Mouse (Mus musculus): ENCODE measurements around the gene Prkch. TPM values are rescaled to one million over a fixed set of nuclear protein-coding genes. Genes with fewer than 3 reads are reported as not detected.
"Not testable (repeated sequence)": the region's sequence is repeated elsewhere in the genome, so short reads cannot be mapped to it uniquely, and the experiment has no call there.

The Prkch gene
- polyA plus RNA-seq, 2 experiments = 1.1 to 1.6 TPM

- TF ChIP-seq EP300 (IDR thresholded peaks at IDR 0.05; ENCODE audit: low read depth) (no peak), CTCF (IDR thresholded peaks at IDR 0.05; ENCODE audit: low read depth) (no peak)
- Histone ChIP-seq H3K27ac (no peak overlapping the region), H3K9me3 (ENCODE audit: control insufficient read depth, low read length) (no peaks in the 10 kb centered on the region), H3K4me1 (replicated peaks; ENCODE audit: control insufficient read depth in 2 of 2, insufficient read depth in 2 of 2, low read length in 1 of 2) (no peaks in the 10 kb centered on the region), H3K36me3 (replicated peaks; ENCODE audit: control insufficient read depth, insufficient read depth, low read depth) (no peaks in the 10 kb centered on the region), H3K4me2 (ENCODE audit: low read depth) (no peak overlapping the region), H3K4me3 (ENCODE audit: insufficient read depth in 1 of 2, low read depth in 2 of 2, low read length in 2 of 2) (no peak overlapping the region), H3K27me3 (ENCODE audit: control insufficient read depth, insufficient read depth, low read length) (peaks cover 37% of the 10 kb centered on the region), H3K9ac (replicated peaks) (no peak overlapping the region)
- DNase-seq (ENCODE audit: low read depth in 3 of 3, low spot score in 3 of 3) = no peak
- WGBS (ENCODE audit: insufficient replicate concordance) = 36% methylated on average over 8 of the region's 8 CpGs
- ATAC-seq (ENCODE audit: insufficient read depth) = no peak
Measured at GRCm38 (mm10) chr12:73548259-73548658, 36.3 kb upstream of the Prkch start.

- 4% methylated on average over 5 of the region's 5 CpGs for WGBS (ENCODE audit: insufficient replicate concordance)
- DNase-seq (ENCODE audit: low read depth in 3 of 3, low spot score in 3 of 3) = peak; percentile 36 to 38 (median 36)
- H3K9ac ChIP-seq (replicated peaks) = no peak overlapping the region
- H3K9me3 ChIP-seq (ENCODE audit: control insufficient read depth, low read length) = no peaks in the 10 kb centered on the region
- no peaks in the 10 kb centered on the region for H3K36me3 ChIP-seq (replicated peaks; ENCODE audit: control insufficient read depth, insufficient read depth, low read depth)
- H3K4me2 ChIP-seq (ENCODE audit: low read depth) = no peak overlapping the region
- no peak for ATAC-seq (ENCODE audit: insufficient read depth)
- H3K4me1 ChIP-seq (replicated peaks; ENCODE audit: control insufficient read depth in 2 of 2, insufficient read depth in 2 of 2, low read length in 1 of 2) = no peaks in the 10 kb centered on the region
- no peak overlapping the region for H3K27ac ChIP-seq
- no peaks in the 10 kb centered on the region; the same call in 1 of the 2 replicates for H3K27me3 ChIP-seq (ENCODE audit: control insufficient read depth, insufficient read depth, low read length)
- TF ChIP-seq CTCF (IDR thresholded peaks at IDR 0.05; ENCODE audit: low read depth) (peak; percentile 70), EP300 (IDR thresholded peaks at IDR 0.05; ENCODE audit: low read depth) (no peak)
- no peak overlapping the region for H3K4me3 ChIP-seq (ENCODE audit: insufficient read depth in 1 of 2, low read depth in 2 of 2, low read length in 2 of 2)
Measured at GRCm38 (mm10) chr12:73554155-73554554, 30.4 kb upstream of the Prkch start.

GRCm38 (mm10) chr12:73558525-73559195 is 25.9 kb upstream of the Prkch start:
- Histone ChIP-seq H3K27ac (no peak overlapping the region), H3K9ac (replicated peaks) (no peak overlapping the region), H3K4me1 (replicated peaks; ENCODE audit: control insufficient read depth in 2 of 2, insufficient read depth in 2 of 2, low read length in 1 of 2) (no peaks in the 10 kb centered on the region), H3K9me3 (ENCODE audit: control insufficient read depth, low read length) (no peaks in the 10 kb centered on the region), H3K36me3 (replicated peaks; ENCODE audit: control insufficient read depth, insufficient read depth, low read depth) (no peaks in the 10 kb centered on the region), H3K27me3 (ENCODE audit: control insufficient read depth, insufficient read depth, low read length) (no peaks in the 10 kb centered on the region), H3K4me2 (ENCODE audit: low read depth) (no peak overlapping the region), H3K4me3 (ENCODE audit: insufficient read depth in 1 of 2, low read depth in 2 of 2, low read length in 2 of 2) (no peak overlapping the region)
- 71% methylated on average over 20 of the region's 20 CpGs for WGBS (ENCODE audit: insufficient replicate concordance)
- TF ChIP-seq EP300 (IDR thresholded peaks at IDR 0.05; ENCODE audit: low read depth) (no peak), CTCF (IDR thresholded peaks at IDR 0.05; ENCODE audit: low read depth) (no peak)
- no peak for ATAC-seq (ENCODE audit: insufficient read depth)
- DNase-seq (ENCODE audit: low read depth in 3 of 3, low spot score in 3 of 3) = no peak

- no peak overlapping the region for H3K4me3 ChIP-seq (ENCODE audit: insufficient read depth in 1 of 2, low read depth in 2 of 2, low read length in 2 of 2)
- no peaks in the 10 kb centered on the region for H3K27me3 ChIP-seq (ENCODE audit: control insufficient read depth, insufficient read depth, low read length)
- no peak overlapping the region for H3K4me2 ChIP-seq (ENCODE audit: low read depth)
- no peak for ATAC-seq (ENCODE audit: insufficient read depth)
- peak; percentile 60 for TF ChIP-seq CTCF (IDR thresholded peaks at IDR 0.05; ENCODE audit: low read depth)
- TF ChIP-seq EP300 (IDR thresholded peaks at IDR 0.05; ENCODE audit: low read depth) = no peak
- DNase-seq (ENCODE audit: low read depth in 3 of 3, low spot score in 3 of 3) = no peak
- H3K4me1 ChIP-seq (replicated peaks; ENCODE audit: control insufficient read depth in 2 of 2, insufficient read depth in 2 of 2, low read length in 1 of 2) = no peaks in the 10 kb centered on the region
- H3K9me3 ChIP-seq (ENCODE audit: control insufficient read depth, low read length) = no peaks in the 10 kb centered on the region
- 40% methylated on average over 7 of the region's 7 CpGs for WGBS (ENCODE audit: insufficient replicate concordance)
- no peak overlapping the region for H3K27ac ChIP-seq
- H3K9ac ChIP-seq (replicated peaks) = no peak overlapping the region
- no peaks in the 10 kb centered on the region for H3K36me3 ChIP-seq (replicated peaks; ENCODE audit: control insufficient read depth, insufficient read depth, low read depth)
Measured at GRCm38 (mm10) chr12:73560091-73560490, 24.5 kb upstream of the Prkch start.

- not testable (repeated sequence) for H3K27me3 ChIP-seq (ENCODE audit: control insufficient read depth, insufficient read depth, low read length); H3K4me3 ChIP-seq (ENCODE audit: insufficient read depth in 1 of 2, low read depth in 2 of 2, low read length in 2 of 2); H3K4me1 ChIP-seq (replicated peaks; ENCODE audit: control insufficient read depth in 2 of 2, insufficient read depth in 2 of 2, low read length in 1 of 2); H3K9ac ChIP-seq (replicated peaks); H3K9me3 ChIP-seq (ENCODE audit: control insufficient read depth, low read length); ATAC-seq (ENCODE audit: insufficient read depth); H3K27ac ChIP-seq; H3K36me3 ChIP-seq (replicated peaks; ENCODE audit: control insufficient read depth, insufficient read depth, low read depth); H3K4me2 ChIP-seq (ENCODE audit: low read depth); DNase-seq (ENCODE audit: low read depth in 3 of 3, low spot score in 3 of 3)
- WGBS (ENCODE audit: insufficient replicate concordance) = 61% methylated on average over 6 of the region's 6 CpGs
Measured at GRCm38 (mm10) chr12:73563122-73563521, 21.5 kb upstream of the Prkch start.
